ENCODE assay signal across 13 mouse cellular contexts in the genomic region with DNA sequence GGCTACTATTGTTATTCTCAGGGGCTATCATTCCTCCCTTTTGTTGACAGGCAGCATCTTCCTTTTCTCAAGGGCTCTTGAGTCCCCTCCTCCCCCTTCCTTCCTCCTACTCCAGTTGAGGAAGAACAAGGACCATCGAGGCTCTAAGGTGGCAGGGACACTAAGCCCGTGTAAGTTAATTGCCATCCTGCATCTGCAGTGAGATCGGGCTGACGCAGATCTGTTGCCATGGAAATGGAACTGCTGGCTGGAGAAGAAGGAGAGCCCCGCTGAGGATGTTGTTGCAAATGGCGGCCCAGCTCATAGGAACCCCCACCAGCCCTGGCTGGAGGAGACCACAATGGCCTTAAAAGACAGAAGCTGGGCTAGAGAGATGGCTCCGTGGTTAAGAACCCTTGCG. TPM values are rescaled to one million over a fixed set of nuclear protein-coding genes. Genes with fewer than 3 reads are reported as not detected.
A peak's percentile ranks its signal among the peaks of the same experiment; 100 is the strongest.
DNase-seq lines count a peak whose midpoint lies in the region; ATAC-seq and TF ChIP-seq lines count a peak whose summit lies in the region.
"Had no signal": no experiment of that assay in that cellular context is flagged by ENCODE, and none has a peak within 500 bp of the region (broad histone marks: within the 10 kb centered on the region; RNA-seq: fewer than 3 reads in every experiment).

No protein-coding gene starts in this region.

- no peak for ATAC-seq in lung, embryonic 14.5 days (ENCODE audit: insufficient read depth)
- peak; percentile 53 for ATAC-seq in forebrain, postnatal 0 days
- peak; percentile 63 for ATAC-seq in midbrain, embryonic 11.5 days (ENCODE audit: low FRiP score)
- ATAC-seq: intestine, embryonic 15.5 days had no signal

- no peaks in the 10 kb centered on the region for H3K9me3 ChIP-seq in lung, embryonic 14.5 days (ENCODE audit: low read depth, low read length)
- no peaks in the 10 kb centered on the region for H3K9me3 ChIP-seq in forebrain, postnatal 0 days (ENCODE audit: low read length)
- no peaks in the 10 kb centered on the region for H3K9me3 ChIP-seq in midbrain, embryonic 11.5 days (ENCODE audit: control insufficient read depth, low read length)
- H3K9me3 ChIP-seq: embryonic facial prominence, embryonic 12.5 days; intestine, embryonic 15.5 days had no signal

- peak; percentile 11 for DNase-seq in lung, embryonic 14.5 days
- no peak for DNase-seq in lung, postnatal 14 days
- peak; percentile 70 for DNase-seq in forebrain, postnatal 0 days
- DNase-seq in midbrain, embryonic 11.5 days (ENCODE audit: low spot score, missing footprints), result peak; percentile 86
- peak; percentile 37 for DNase-seq in right cerebral cortex, postnatal 25 days
- no peak for DNase-seq in cerebellum, adult 9-11 months
- no peak for DNase-seq in B cell, adult 2 months
- no peak for DNase-seq in kidney, postnatal 36 days
- DNase-seq: thymus, postnatal 14 days had no signal

- H3K36me3 ChIP-seq in lung, embryonic 14.5 days (ENCODE audit: insufficient read depth), result no peaks in the 10 kb centered on the region
- peaks cover 5% of the 10 kb centered on the region; the same call in 1 of the 2 replicates for H3K36me3 ChIP-seq in forebrain, postnatal 0 days (ENCODE audit: insufficient read depth)
- no peaks in the 10 kb centered on the region for H3K36me3 ChIP-seq in midbrain, embryonic 11.5 days (ENCODE audit: control insufficient read depth, insufficient read depth, low read length)
- H3K36me3 ChIP-seq: embryonic facial prominence, embryonic 12.5 days; intestine, embryonic 15.5 days had no signal

- peaks cover 14% of the 10 kb centered on the region for H3K27me3 ChIP-seq in lung, embryonic 14.5 days (ENCODE audit: insufficient read depth, low read length)
- H3K27me3 ChIP-seq in forebrain, postnatal 0 days (ENCODE audit: insufficient read depth, low read length), result no peaks in the 10 kb centered on the region
- peaks cover 11% of the 10 kb centered on the region for H3K27me3 ChIP-seq in midbrain, embryonic 11.5 days (ENCODE audit: control insufficient read depth, insufficient read depth, low read length)

- no peak overlapping the region for H3K27ac ChIP-seq in lung, embryonic 14.5 days (ENCODE audit: low read depth)
- peak overlapping the region; percentile 73 for H3K27ac ChIP-seq in forebrain, postnatal 0 days (ENCODE audit: low read depth, low read length)
- H3K27ac ChIP-seq in midbrain, embryonic 11.5 days (ENCODE audit: low read depth, low read length), result peak overlapping the region; percentile 17; the same call in 1 of the 2 replicates
- H3K27ac ChIP-seq: embryonic facial prominence, embryonic 12.5 days; intestine, embryonic 15.5 days had no signal

- H3K4me2 ChIP-seq in lung, embryonic 14.5 days, result no peak overlapping the region
- peak overlapping the region; percentile 37 for H3K4me2 ChIP-seq in forebrain, postnatal 0 days (ENCODE audit: low read depth)
- peak overlapping the region; percentile 10; the same call in 1 of the 2 replicates for H3K4me2 ChIP-seq in midbrain, embryonic 11.5 days
- H3K4me2 ChIP-seq: embryonic facial prominence, embryonic 12.5 days; intestine, embryonic 15.5 days had no signal

- no peak overlapping the region for H3K9ac ChIP-seq in lung, embryonic 14.5 days
- H3K9ac ChIP-seq in forebrain, postnatal 0 days, result no peak overlapping the region; the same call in 1 of the 2 replicates
- 0 out of 2 replicates have a peak overlapping the region, but pooled peaks have one; percentile 7 for H3K9ac ChIP-seq in midbrain, embryonic 11.5 days (ENCODE audit: low read length)
- H3K9ac ChIP-seq: embryonic facial prominence, embryonic 12.5 days; intestine, embryonic 15.5 days had no signal

- no peak for TF ChIP-seq CTCF in lung, embryonic 14.5 days (IDR thresholded peaks at IDR 0.05; ENCODE audit: low read depth)
- TF ChIP-seq CTCF in forebrain, postnatal 0 days (IDR thresholded peaks at IDR 0.05; ENCODE audit: low read depth), result no peak

- H3K4me1 ChIP-seq in lung, embryonic 14.5 days (ENCODE audit: insufficient read depth), result no peaks in the 10 kb centered on the region
- H3K4me1 ChIP-seq in forebrain, postnatal 0 days (ENCODE audit: insufficient read depth), result 0 out of 2 replicates have a peak, but pooled peaks cover 16% of the 10 kb centered on the region
- peaks cover 9% of the 10 kb centered on the region for H3K4me1 ChIP-seq in midbrain, embryonic 11.5 days (ENCODE audit: control insufficient read depth, insufficient read depth, low read length)

- H3K4me3 ChIP-seq in lung, embryonic 14.5 days (ENCODE audit: low read depth, low read length), result no peak overlapping the region
- no peak overlapping the region for H3K4me3 ChIP-seq in forebrain, postnatal 0 days (ENCODE audit: low read depth, low read length)
- no peak overlapping the region for H3K4me3 ChIP-seq in midbrain, embryonic 11.5 days (ENCODE audit: low read depth, low read length)
- H3K4me3 ChIP-seq: embryonic facial prominence, embryonic 12.5 days; intestine, embryonic 15.5 days had no signal

- 16% methylated on average over 8 of the region's 8 CpGs for WGBS in lung, embryonic 14.5 days
- WGBS in forebrain, postnatal 0 days, result 6% methylated on average over 8 of the region's 8 CpGs
- whole genome bisulfite sequencing in midbrain, embryonic 11.5 days, result 9% methylated on average over 8 of the region's 8 CpGs

RNA-seq across cellular contexts. Expression of a gene that starts 3.2 kb away (rescaled TPM):
- polyA plus RNA-seq in lung, embryonic 14.5 days (2014; fragmentation: Nextera tagmentation; extraction: Ambion mirVana), result 0.12 and 0.24 TPM in 2 replicates
- total RNA-seq in forebrain, postnatal 0 days (2014; rRNA removed), result 164 and 262 TPM in 2 replicates
- 175 and 379 TPM in 2 replicates for polyA plus RNA-seq in forebrain, postnatal 0 days (2015; fragmentation: Nextera tagmentation; extraction: Ambion mirVana)
- 20.1 and 20.6 TPM in 2 replicates for polyA plus RNA-seq in midbrain, embryonic 11.5 days (2014; fragmentation: Nextera tagmentation; extraction: Ambion mirVana)
- total RNA-seq: CH12.LX; megakaryocyte progenitor cell, adult 5-6 weeks had no signal

RNA-seq across cellular contexts. Expression of a gene that starts 9.1 kb away (rescaled TPM):
- polyA plus RNA-seq in lung, embryonic 14.5 days (2014; fragmentation: Nextera tagmentation; extraction: Ambion mirVana), result 84.9 and 97.4 TPM in 2 replicates
- 92.1 and 125 TPM in 2 replicates for total RNA-seq in forebrain, postnatal 0 days (2014; rRNA removed)
- 30.2 and 47.1 TPM in 2 replicates for polyA plus RNA-seq in forebrain, postnatal 0 days (2015; fragmentation: Nextera tagmentation; extraction: Ambion mirVana)
- 85.1 and 91.8 TPM in 2 replicates for polyA plus RNA-seq in midbrain, embryonic 11.5 days (2014; fragmentation: Nextera tagmentation; extraction: Ambion mirVana)

Comparison
In these comparisons a context has a peak if more than half of its experiments do, and no peak if none do; other contexts are left out.
1. DNase-seq: peak in lung, embryonic 14.5 days (single experiment), forebrain, postnatal 0 days (single experiment), midbrain, embryonic 11.5 days (single experiment) and right cerebral cortex, postnatal 25 days (single experiment); none in lung, postnatal 14 days (single experiment), cerebellum, adult 9-11 months (single experiment), B cell, adult 2 months (0 of 2) and kidney, postnatal 36 days (0 of 2).
2. RNA of a gene that starts 3.2 kb away (polyA plus RNA-seq): 175 to 379 TPM in forebrain, postnatal 0 days and 20.1 to 20.6 TPM in midbrain, embryonic 11.5 days; 0.12 to 0.24 TPM in lung, embryonic 14.5 days; every median in the first group is over 10 times any median in the second.